Mouse (Mus musculus): ENCODE results near the gene Mrps15. TPM values are rescaled to one million over a fixed set of nuclear protein-coding genes. Genes with fewer than 3 reads are reported as not detected.

The Mrps15 gene
- total RNA-seq, 2 experiments from 2014 or later = 65.8 to 68.8 TPM

Other genes starting within 250 kb of the Mrps15 start
- under 1 TPM; 0.13 to 0.21 TPM for gene Csf3r, start 22.4 kb upstream of the Mrps15 start, total RNA-seq (2021)
- 1 to 10 TPM in 1 of 2 experiments, under 1 TPM in 1; 0.72 to 2.2 TPM for gene Oscp1, start 11.6 kb downstream of the Mrps15 start, total RNA-seq (2021)
- gene Lsm10, start 49.7 kb downstream of the Mrps15 start, total RNA-seq (2021) = 1 to 10 TPM; 6.7 to 7.6 TPM
- gene Stk40, start 57.0 kb downstream of the Mrps15 start, total RNA-seq (2021) = 10 to 100 TPM; 70.8 to 75.6 TPM
- gene Eva1b, start 100.8 kb downstream of the Mrps15 start, total RNA-seq (2021) = 1 to 10 TPM; 6.3 to 6.8 TPM
- 1 to 10 TPM in 1 of 2 experiments, under 1 TPM in 1; 0.94 to 1.3 TPM for gene Sh3d21, start 116.6 kb downstream of the Mrps15 start, total RNA-seq (2021)
- 10 to 100 TPM; 90.9 to 92.4 TPM for gene Thrap3, start 155.8 kb downstream of the Mrps15 start, total RNA-seq (2021)
- 100 to 1,000 TPM; 166 to 187 TPM for gene Map7d1, start 209.4 kb downstream of the Mrps15 start, total RNA-seq (2021)
- gene Trappc3, start 215.4 kb downstream of the Mrps15 start, total RNA-seq (2021) = 10 to 100 TPM; 18.0 to 21.0 TPM
- gene Col8a2, start 239.9 kb downstream of the Mrps15 start, total RNA-seq (2021) = 1 to 10 TPM in 1 of 2 experiments, under 1 TPM in 1; 0.96 to 3.9 TPM

Data from gastrocnemius, postnatal 25 days (tissue).